Mouse (Mus musculus) kidney, postnatal 25 days (tissue): ENCODE measurements around the gene Nup98.
A peak's percentile ranks its signal among the peaks of the same experiment; 100 is the strongest.

ENCODE experiments used
- DNase-seq, 2 experiments: peaks; one replicate each; pipeline ENCODE4 v3.0.0; 2021; ENCODE audit warnings: mixed read lengths in 2 of 2

Gene Nup98

DNA sequence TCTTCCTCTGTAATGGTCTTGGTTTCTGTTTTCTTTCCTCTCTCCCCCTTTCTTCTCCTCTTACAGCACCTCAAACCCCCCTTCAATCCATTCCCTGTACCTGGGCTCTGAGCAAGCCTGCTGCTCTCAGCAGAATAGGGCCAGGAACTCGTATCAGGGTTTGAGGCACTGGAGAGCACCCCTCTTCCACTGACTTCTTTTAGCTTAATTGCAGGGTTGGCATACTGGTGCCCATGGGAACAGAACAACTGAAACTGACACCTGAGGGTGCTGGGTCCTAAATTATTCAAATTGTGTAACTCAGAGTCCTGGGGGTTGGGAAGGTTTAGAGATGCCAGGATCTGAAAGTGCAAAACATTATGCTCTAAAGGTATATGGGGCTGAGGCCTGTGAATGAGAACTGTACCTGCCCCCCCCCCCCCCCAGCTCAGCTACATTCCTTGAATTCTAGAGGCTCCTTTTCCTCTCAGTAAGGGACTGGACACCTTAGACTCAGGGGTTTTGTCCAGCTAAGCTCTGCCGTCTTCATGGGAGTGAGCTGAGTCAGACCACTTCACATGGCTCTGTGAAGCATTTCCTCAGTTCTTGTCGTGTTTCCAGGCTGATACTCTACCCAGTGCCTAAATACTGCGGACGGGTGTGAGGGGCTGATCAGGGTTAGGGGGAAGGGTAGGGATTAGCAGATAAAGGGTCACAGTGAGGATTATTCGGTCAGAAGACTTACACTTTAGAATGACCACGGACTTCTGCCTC is 93.2 kb downstream of the Nup98 start, which contains the start of gene Chrna10:
Gene Chrna10, minus strand, starts transcription at position 250 of the 753 bp plus-strand sequence.
- DNase-seq: no peak

DNA sequence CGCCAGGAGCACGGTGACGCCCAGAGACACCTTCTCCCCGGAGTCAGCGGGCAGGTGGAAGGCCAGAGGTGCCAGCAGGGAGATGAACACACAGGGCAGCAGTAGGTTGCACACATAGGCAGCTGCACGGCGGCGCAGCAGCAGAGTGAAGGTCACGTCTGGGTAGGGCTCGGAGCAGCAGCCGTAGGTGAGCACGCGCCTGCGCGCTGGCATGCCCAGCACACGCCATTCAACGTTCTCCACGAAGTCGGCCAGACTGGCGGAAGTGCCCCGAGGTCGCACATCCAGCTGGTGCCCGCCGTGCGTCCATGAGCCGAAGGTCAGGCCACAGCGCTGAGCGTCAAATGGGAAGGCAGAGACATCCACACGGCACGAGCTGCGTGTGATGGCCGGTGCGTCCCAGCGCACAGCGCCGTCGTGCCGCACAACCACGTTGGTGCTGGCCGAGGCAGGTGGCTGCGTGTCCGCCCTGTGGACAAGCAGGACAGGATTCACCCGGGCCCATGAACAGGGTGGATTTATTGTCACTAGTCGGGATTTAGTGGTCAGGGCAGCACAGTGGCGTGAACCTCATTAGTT is 96.7 kb downstream of the Nup98 start:
- DNase-seq: no peak

DNA sequence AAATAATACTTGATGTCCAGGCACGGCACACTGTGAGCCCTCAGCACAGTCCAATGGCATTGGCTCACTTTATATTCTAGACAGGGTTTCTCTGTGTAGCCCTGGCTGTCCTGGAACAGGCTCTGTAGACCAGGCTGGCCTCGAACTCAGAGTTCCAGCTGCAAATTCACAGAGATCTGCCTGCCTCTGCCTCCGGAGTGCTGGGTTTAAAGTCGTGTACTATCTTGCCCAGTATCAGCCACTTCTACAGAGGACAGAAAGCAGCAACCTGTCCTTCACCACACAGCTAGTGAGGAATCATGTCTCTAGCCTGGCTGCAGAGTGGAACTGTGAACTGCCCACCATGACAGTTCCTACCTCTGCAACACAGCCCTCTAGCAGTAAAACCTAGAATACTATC is 100.2 kb downstream of the Nup98 start:
- DNase-seq: no peak

GRCm38 (mm10) chr7:102109171-102109570 is 100.8 kb downstream of the Nup98 start, which contains the start of gene Art5:
Gene Art5 (minus strand): TSS chr7:102109489.
- no peak for DNase-seq

DNA sequence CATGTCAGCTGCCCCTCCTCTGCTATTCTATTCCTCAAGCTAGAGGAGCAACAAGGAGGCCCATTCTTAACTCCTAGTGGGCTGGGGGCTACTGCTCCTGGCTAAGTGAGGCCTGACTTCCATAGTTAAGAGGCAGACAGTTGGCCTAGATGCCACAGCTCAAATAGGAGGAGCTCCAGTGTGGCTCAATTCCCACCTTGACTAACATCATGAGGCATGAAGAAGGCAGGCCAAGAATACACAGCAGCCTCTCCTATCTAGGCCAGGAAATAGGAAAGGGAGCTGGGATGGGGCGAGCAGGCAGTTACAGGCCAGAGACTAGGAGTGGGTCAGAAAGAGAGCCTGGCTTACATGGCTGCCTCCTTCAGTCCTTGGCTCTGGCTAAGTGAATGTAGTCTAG is 101.8 kb downstream of the Nup98 start:
- no peak for DNase-seq

- DNase-seq: no peak
Measured at GRCm38 (mm10) chr7:102106700-102107141, 103.3 kb downstream of the Nup98 start.

DNA sequence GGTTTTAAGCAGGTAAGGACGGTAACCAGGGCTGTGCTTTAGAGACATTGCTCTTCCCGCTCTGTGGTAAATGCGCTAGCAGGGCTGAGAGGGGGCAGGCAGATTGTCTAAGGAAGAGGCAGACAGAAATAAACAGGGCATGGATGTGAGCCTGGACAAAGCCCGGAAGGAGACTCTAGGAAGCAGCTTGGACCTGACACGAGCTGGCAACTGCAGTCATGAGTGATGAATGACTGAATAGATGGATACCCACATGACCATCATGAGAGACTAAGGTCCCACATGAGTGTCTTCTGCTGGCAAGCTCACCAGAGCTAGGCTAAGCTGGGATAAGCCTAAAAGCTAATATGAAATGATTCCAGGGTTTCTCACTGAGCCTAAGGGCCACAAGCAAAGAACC is 105.8 kb downstream of the Nup98 start:
- no peak for DNase-seq

GRCm38 (mm10) chr7:102103555-102103954 is 106.4 kb downstream of the Nup98 start:
- DNase-seq: no peak

DNA sequence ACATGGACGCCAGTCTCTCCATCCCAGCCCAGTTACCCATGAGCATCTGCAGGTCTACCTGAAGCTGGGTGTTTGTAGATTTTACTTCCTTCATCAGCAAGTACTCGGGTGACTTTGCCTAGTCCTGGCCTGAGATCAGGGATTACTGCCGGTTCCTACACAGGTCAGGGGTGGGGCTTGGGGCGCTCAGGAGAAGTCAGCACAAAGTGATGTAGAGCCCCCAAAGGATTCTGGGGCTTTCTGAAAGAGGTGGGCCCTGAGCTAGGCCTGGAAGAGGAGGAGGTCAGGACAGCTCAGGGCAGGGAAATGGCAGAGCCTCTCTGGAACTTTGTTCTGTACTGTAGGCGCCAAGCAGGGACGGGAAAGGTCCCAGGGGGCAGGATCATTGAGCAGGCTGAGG is 107.3 kb downstream of the Nup98 start:
- peak in 1 of 2 experiments; percentile 13 for DNase-seq

GRCm38 (mm10) chr7:102102241-102102640 is 107.7 kb downstream of the Nup98 start:
- no peak for DNase-seq

DNA sequence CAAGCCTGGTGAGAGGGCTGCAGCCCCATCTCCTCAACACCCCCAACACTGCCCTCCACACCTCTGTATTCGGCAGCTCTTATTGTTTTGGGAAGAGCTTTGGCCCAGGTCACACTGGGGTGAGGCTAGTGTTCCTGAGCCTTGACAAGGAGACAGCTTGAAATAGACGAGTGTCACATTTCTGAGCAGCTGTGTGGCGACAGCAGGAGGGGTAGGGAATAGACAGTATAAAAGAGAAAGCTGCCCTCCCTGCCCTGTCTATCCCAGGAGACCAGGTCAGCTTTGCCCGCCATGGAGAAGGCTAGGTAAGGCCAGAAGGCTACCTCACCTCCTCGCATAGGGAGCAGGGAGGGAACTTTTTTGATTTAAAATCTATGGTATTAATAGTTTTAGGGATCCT is 108.5 kb downstream of the Nup98 start, which contains the start of gene Art1:
Gene Art1, plus strand, starts transcription at position 257 of the 400 bp plus-strand sequence.
- DNase-seq: no peak

GRCm38 (mm10) chr7:102100868-102101267 is 109.1 kb downstream of the Nup98 start:
- DNase-seq: no peak

DNA sequence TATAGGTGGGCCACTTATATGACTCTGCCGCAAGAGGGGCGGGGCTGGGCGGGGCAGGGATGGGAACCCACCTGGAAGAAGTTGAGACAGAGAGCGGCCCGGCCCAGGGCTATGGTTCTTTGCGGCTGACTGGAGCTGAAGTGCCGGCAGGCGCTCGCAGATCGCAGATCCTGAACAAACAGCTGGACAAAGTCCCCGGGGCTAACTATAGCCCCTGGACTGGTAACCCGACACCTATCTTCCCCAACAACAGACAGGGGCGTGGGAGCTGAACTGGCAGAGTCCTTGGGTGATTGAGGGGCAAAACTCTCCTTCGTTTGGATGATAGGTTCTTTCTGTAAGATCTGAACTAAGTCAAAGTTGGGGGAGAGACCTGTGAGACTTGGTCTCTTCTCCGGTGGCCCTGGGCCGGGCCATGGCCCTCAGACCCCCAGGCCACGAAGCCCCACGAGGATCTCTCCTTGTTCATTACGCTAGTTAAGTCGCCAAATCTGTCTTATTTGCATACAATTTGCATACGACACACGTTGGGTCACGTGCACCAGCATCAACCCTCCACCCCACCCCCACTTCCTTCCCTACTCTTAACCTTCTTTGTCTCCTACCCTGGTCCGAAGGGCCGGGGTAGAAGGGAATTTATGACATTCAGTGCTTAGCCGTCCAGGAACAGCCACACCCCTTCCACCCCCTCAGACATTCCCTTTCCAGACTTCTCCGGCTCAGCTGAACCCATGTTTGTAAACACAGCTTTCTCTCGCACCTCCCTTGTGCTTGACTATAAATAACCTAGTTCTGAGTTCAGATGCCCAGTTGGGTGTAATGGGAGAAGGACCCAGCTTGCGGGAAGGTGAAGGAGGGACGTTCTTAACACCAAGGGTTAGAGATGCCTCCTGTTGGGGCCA is 110.0 kb downstream of the Nup98 start:
- peak in 1 of 2 experiments; percentile 39 for DNase-seq

- DNase-seq: peak in 1 of 2 experiments; percentile 17
Measured at GRCm38 (mm10) chr7:102087336-102087735, 122.6 kb downstream of the Nup98 start.

DNA sequence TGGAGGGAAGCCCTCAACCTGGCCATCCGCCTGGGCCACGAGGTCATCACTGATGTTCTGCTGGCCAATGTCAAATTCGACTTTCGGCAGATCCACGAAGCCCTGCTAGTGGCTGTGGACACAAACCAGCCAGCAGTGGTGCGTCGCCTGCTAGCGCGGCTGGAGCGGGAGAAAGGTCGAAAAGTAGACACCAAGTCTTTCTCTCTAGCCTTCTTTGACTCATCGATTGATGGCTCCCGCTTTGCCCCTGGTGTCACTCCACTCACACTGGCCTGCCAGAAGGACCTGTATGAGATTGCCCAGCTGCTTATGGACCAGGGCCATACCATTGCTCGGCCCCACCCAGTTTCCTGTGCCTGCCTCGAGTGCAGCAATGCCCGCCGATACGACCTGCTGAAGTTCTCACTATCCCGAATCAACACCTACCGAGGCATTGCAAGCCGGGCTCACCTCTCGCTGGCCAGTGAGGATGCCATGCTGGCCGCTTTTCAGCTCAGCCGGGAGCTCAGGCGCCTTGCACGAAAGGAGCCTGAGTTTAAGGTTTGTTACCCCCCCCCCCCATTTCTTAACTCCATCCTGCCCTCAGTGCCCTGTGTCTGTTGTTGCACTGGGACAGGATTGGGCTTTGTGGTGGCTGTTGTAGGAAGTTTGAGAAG is 125.8 kb downstream of the Nup98 start:
- no peak for DNase-seq

DNA sequence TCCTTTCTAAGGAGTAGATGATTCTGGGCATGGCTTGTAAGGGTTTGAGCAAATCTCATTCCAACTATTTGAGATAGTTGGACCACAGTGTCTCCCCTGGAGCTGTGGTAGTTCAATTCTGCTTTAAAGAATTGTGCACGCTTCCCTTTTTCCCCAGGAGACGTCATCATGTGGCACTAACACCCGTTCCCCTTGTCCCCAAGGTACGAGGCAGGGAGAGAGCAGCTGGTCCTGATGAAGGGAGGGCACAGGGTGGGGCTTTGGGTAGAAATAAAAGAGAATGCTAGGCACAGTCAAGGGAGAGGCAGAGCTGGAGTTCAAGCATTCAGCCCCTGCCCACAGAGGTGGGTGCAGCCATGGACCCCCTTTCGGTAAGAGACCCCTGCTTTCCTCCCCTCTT is 127.2 kb downstream of the Nup98 start, which contains the start of gene Trpc2:
Gene Trpc2, plus strand, starts transcription at position 301 of the 400 bp plus-strand sequence.
- no peak for DNase-seq

- no peak for DNase-seq
Measured at GRCm38 (mm10) chr7:102081784-102082183, 128.2 kb downstream of the Nup98 start.

GRCm38 (mm10) chr7:102080311-102080710 is 129.7 kb downstream of the Nup98 start:
- DNase-seq: no peak

DNA sequence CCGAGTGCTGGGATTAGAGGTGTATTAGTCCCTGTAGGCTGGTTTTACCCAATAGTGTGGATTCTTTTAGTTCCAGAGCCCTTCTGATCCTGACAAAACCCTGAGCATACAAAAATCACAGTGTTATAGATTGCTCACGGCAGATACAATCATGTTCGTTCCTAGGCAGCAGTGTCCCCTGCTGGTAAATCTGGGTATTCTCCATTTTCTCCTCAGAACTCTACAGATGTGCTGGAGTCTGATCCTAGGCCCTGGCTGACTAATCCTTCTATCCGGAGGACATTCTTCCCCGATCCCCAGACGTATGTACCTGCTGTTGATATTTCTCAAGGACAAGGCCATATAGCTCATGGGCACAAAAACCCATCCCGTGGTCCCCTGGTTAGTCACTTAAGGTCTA is 131.5 kb downstream of the Nup98 start:
- DNase-seq: peak in 1 of 2 experiments; percentile 55

GRCm38 (mm10) chr7:102076714-102077296 is 133.2 kb downstream of the Nup98 start:
- DNase-seq: no peak
